Mouse (Mus musculus) embryonic facial prominence, embryonic 11.5 days (tissue): ENCODE results near the gene Fbxl2. TPM values are rescaled to one million over a fixed set of nuclear protein-coding genes. Genes with fewer than 3 reads are reported as not detected.

ENCODE experiments used
- ATAC-seq: fragments of 200-750 bp; cut with Nextera tagmentation; replicated peaks from 2 replicates; pipeline ENCODE4 v1.8.0; 2017; ENCODE audit warnings: low read depth; ENCODE audit not compliant: insufficient number of reproducible peaks, low FRiP score, low TSS enrichment
- DNase-seq: peaks from one replicate; pipeline ENCODE4 v3.0.0-alpha.2; 2015; ENCODE audit warnings: low spot score
- H3K27ac ChIP-seq: fragments of 300-500 bp; sonication (generic); replicated peaks from 2 replicates; pipeline ENCODE4 v1.5.1; 2014; ENCODE audit warnings: mild to moderate bottlenecking, low read depth, low read length, control low read depth
- H3K27me3 ChIP-seq: fragments of 300-500 bp; sonication (generic); 2 replicates; pipeline ENCODE4 v1.6.1; 2014; ENCODE audit warnings: mild to moderate bottlenecking, low read length, moderate library complexity, mixed read lengths; ENCODE audit not compliant: control insufficient read depth, insufficient read depth
- H3K36me3 ChIP-seq: fragments of 300-500 bp; sonication (generic); replicated peaks from 2 replicates; pipeline ENCODE4 v1.6.1; 2014; ENCODE audit warnings: low read depth, mild to moderate bottlenecking, low read length, moderate library complexity, mixed read lengths; ENCODE audit not compliant: control insufficient read depth, insufficient read depth
- H3K4me1 ChIP-seq: fragments of 300-500 bp; sonication (generic); 2 replicates; pipeline ENCODE4 v1.6.1; 2014; ENCODE audit warnings: low read length, mixed read lengths; ENCODE audit not compliant: control insufficient read depth, insufficient read depth
- H3K4me2 ChIP-seq: fragments of 300-500 bp; sonication (generic); 2 replicates; pipeline ENCODE4 v1.6.1; 2014; ENCODE audit warnings: low read depth, mild to moderate bottlenecking, control low read depth, low read length, moderate library complexity
- H3K4me3 ChIP-seq: fragments of 300-500 bp; sonication (generic); 2 replicates; pipeline ENCODE4 v1.5.1; 2014; ENCODE audit warnings: low read depth, low read length, control low read depth
- H3K9ac ChIP-seq: fragments of 300-500 bp; sonication (generic); replicated peaks from 2 replicates; pipeline ENCODE4 v1.6.1; 2014; ENCODE audit warnings: mild to moderate bottlenecking, control low read depth, low read length
- H3K9me3 ChIP-seq: fragments of 300-500 bp; sonication (generic); replicated peaks from 2 replicates; pipeline ENCODE4 v1.6.1; 2016; ENCODE audit warnings: mild to moderate bottlenecking, low read length, inconsistent platforms, mixed read lengths; ENCODE audit not compliant: control insufficient read depth
- WGBS: fragments of 180-500 bp; shearing (Covaris S2); extraction: QIAGEN DNeasy Blood & Tissue Kit; methylation state at CpG from one replicate; pipeline ENCODE4 v1.1.7; 2014; 5-methylcytosine and 5-hydroxymethylcytosine counted together
- polyA plus RNA-seq: library from polyadenylated mRNA; unstranded; fragments of >200 nt; fragmentation: Nextera tagmentation; extraction: Ambion mirVana; gene quantifications from 2 replicates; pipeline ENCODE4 v1.2.1, GENCODE M21; 2014

Fbxl2 gene
- polyA plus RNA-seq, 1 experiment from 2014 or later, result 8.1 TPM

DNA sequence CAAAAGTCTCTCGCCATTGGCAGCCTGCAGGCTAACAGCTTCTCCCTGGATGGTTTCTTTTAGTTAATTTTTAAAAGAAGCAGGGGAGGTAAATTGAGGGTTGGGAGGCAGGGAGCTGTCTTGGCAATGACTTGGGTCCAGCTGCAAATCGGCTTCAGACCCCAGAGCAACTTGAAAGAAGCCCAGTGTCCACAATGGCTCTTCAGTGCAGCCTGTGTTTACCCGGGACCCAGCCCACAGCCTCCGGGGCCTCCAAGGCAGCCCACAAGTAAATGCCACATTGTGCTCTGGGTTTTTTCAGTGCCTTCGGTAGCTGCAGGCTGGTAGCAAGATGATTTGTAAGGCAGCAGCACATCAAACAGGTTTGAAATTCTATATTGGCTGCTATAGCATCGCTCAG lies 3.5 kb downstream of the Fbxl2 start:
- no peak overlapping the region for H3K9ac ChIP-seq

GRCm38 (mm10) chr9:114040945-114041344 lies 5.0 kb downstream of the Fbxl2 start:
- Histone ChIP-seq H3K36me3 (no peaks in the 10 kb centered on the region), H3K27ac (no peak overlapping the region), H3K4me3 (no peak overlapping the region), H3K9me3 (no peaks in the 10 kb centered on the region), H3K4me1 (no peaks in the 10 kb centered on the region), H3K9ac (no peak overlapping the region), H3K27me3 (no peaks in the 10 kb centered on the region), H3K4me2 (no peak overlapping the region)
- DNase-seq, result no peak
- no peak for ATAC-seq
- 73% methylated on average over 4 of the region's 4 CpGs for WGBS

More for the DNA sequence above, 3.5 kb downstream of the Fbxl2 start:
- Histone ChIP-seq H3K4me3 (no peak overlapping the region), H3K27ac (no peak overlapping the region), H3K27me3 (no peaks in the 10 kb centered on the region), H3K36me3 (no peaks in the 10 kb centered on the region), H3K9me3 (no peaks in the 10 kb centered on the region), H3K4me2 (no peak overlapping the region), H3K4me1 (no peaks in the 10 kb centered on the region)
- no peak for DNase-seq
- WGBS, result 22% methylated on average over 6 of the region's 6 CpGs
- no peak for ATAC-seq

DNA sequence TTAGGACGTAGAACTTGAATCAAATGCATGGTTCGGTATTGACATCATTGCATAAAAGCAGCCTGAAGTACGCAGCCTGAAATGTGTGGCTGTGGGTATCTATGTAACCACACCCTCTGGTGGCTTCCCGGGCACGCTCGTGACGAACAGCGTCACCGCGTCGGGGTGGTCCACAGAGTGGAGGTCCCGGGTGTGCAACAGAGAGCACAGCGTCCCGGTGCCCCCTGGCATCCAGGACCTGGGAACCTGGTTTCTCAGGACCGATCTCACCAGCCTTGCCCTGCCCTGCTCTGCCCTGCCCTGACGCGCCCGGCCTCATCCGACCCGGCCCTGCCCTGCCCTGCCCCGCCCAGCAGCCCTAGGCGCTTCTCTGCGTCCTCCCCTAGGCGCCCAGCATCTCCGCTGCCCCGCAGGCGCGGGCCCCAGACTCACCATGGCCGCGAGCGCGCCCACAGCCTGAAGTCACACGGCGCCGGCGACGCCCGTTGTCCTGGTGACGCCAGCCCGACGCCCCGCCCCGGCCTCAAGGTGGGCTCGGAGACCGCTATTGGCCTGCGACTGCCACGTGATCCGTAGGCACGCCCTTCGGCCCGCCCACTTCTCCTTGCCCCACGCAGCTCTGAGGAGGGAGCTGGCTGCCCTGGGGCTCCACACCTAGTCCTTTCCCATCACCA lies 19.6 kb downstream of the Fbxl2 start:
- ATAC-seq (peak; percentile 95), DNase-seq (peak; percentile 94)
- H3K36me3 ChIP-seq, result no peaks in the 10 kb centered on the region
- under 1% methylated on average over 52 of the region's 52 CpGs for WGBS
- peak overlapping the region; percentile 68 for H3K9ac ChIP-seq
- H3K4me3 ChIP-seq, result peak overlapping the region; percentile 70
- no peak overlapping the region for H3K27ac ChIP-seq
- H3K4me2 ChIP-seq, result peak overlapping the region; percentile 64
- no peaks in the 10 kb centered on the region; the same call in 1 of the 2 replicates for H3K4me1 ChIP-seq
- no peaks in the 10 kb centered on the region; the same call in 1 of the 2 replicates for H3K27me3 ChIP-seq
- H3K9me3 ChIP-seq, result no peaks in the 10 kb centered on the region

DNA sequence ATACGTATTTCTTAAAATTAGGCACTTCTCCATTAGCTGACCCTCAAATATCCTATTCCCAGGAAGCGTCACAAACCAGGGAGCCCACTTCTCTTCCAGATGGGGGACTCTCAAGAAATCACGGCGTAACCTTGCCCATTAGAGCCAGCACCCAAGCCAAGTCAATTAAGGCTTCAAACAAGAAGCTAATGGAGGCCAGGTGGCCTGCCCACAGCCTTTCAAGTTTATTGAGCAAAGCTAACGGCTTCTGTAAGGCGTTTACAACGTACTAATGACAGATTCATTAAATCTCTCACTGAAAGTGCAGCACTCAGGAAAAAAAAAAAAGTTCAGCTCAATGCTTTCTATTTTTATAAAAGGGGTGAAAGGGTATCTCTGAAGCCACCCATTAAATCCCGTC lies 20.1 kb downstream of the Fbxl2 start:
- H3K36me3 ChIP-seq, result no peaks in the 10 kb centered on the region
- ATAC-seq, result no peak
- peak; percentile 18 for DNase-seq

DNA sequence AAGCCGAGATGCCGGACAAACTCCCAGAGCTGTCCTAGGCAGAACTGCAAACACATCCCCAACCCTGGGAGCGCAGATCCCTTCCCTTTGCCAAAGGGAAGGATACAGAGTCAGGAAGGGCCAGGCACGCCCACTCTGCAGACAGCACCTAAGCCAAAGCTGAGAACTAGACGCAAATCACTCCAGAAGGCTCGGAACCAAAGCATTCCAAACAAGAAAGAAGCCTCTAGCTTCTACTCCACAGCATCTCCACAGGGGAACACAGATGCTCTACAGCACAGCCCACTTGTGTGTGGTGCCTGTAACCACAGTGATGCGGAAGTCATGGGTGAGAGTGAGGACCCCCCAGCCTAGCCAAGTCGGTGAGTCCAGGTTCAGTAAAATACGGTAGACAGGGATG lies 20.8 kb downstream of the Fbxl2 start:
- H3K9ac ChIP-seq, result no peak overlapping the region
- no peaks in the 10 kb centered on the region; the same call in 1 of the 2 replicates for H3K4me1 ChIP-seq
- no peak overlapping the region; the same call in 1 of the 2 replicates for H3K4me2 ChIP-seq
- no peak overlapping the region for H3K27ac ChIP-seq
- 50% methylated on average over 9 of the region's 9 CpGs for WGBS
- no peaks in the 10 kb centered on the region for H3K9me3 ChIP-seq
- no peak overlapping the region for H3K4me3 ChIP-seq
- ATAC-seq (no peak), DNase-seq (no peak)
- no peaks in the 10 kb centered on the region; the same call in 1 of the 2 replicates for H3K27me3 ChIP-seq
- no peaks in the 10 kb centered on the region for H3K36me3 ChIP-seq

More for the DNA sequence above, 20.1 kb downstream of the Fbxl2 start:
- peak overlapping the region; percentile 70 for H3K4me3 ChIP-seq
- H3K27me3 ChIP-seq, result no peaks in the 10 kb centered on the region; the same call in 1 of the 2 replicates
- peak overlapping the region; percentile 64 for H3K4me2 ChIP-seq
- WGBS, result 13% methylated on average over 8 of the region's 8 CpGs
- no peaks in the 10 kb centered on the region for H3K9me3 ChIP-seq
- no peak overlapping the region for H3K27ac ChIP-seq
- H3K9ac ChIP-seq, result no peak overlapping the region; the same call in 1 of the 2 replicates
- no peaks in the 10 kb centered on the region; the same call in 1 of the 2 replicates for H3K4me1 ChIP-seq

DNA sequence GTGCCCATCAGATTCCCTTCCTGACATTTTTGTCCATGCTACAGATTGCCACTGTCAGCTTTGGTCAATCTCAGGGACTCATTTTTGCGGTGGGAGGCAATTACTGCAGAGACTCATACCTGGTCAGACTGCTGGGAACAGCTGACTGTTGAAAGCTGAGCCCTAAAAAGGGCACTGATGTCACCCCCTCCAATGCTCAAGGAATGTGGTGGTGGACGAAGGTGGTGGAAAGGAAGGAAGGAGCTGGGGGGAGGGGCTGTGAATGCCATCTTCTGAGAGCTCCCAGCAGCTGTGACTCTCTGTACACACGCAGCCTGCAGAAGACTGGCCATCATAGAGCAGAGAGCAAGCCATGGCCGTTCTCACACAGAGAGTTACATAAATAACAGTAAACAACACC lies 23.9 kb downstream of the Fbxl2 start:
- Histone ChIP-seq H3K27me3 (no peaks in the 10 kb centered on the region; the same call in 1 of the 2 replicates), H3K4me2 (no peak overlapping the region), H3K36me3 (no peaks in the 10 kb centered on the region), H3K9me3 (no peaks in the 10 kb centered on the region), H3K9ac (no peak overlapping the region), H3K4me1 (no peaks in the 10 kb centered on the region; the same call in 1 of the 2 replicates), H3K27ac (no peak overlapping the region), H3K4me3 (no peak overlapping the region)
- no peak for DNase-seq
- no peak for ATAC-seq
- 45% methylated on average over 4 of the region's 4 CpGs for WGBS

DNA sequence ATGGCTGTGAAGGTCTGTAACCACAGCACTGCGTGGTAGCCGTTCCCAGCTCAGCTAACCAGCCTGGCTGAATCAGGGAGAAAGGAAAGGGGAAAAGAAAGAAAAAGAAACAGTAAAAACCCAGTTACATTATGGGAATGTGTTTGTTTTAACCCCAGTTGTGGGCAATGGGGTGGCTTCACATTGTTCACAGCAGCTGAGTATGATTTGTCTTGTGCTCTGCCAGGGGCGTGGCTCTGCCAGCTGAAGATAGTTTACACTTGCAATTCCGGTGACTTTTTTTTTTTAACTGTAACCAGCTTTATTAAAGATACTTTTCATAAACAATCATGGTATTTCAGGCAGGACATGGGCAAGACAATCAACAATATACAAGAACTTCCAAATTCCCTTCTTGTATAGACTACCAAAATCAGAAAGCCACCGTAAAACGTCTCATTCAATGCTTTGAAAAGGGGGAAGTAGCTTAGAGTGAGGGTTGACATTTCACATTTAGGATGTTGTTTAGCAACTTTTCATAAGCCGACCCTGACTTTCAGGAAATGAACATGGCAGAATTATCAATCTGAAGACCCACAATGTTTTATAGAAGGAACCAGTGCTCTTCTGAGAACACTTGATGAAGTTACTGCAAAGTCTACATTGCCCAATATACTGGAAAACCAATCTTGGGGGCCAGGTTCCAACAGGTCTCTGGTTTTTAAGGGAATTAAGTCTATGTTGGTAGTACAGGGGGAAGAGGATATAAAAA lies 26.8 kb downstream of the Fbxl2 start:
- Histone ChIP-seq H3K27ac (no peak overlapping the region), H3K9me3 (no peaks in the 10 kb centered on the region), H3K27me3 (no peaks in the 10 kb centered on the region), H3K4me1 (no peaks in the 10 kb centered on the region), H3K4me2 (no peak overlapping the region), H3K9ac (no peak overlapping the region), H3K4me3 (no peak overlapping the region), H3K36me3 (no peaks in the 10 kb centered on the region)
- ATAC-seq, result no peak
- no peak for DNase-seq
- 89% methylated on average over 7 of the region's 7 CpGs for WGBS

- no peak overlapping the region for H3K9ac ChIP-seq
- ATAC-seq (no peak), DNase-seq (no peak)
- H3K36me3 ChIP-seq, result no peaks in the 10 kb centered on the region
- WGBS, result 87% methylated on average over 4 of the region's 4 CpGs
- no peak overlapping the region for H3K27ac ChIP-seq
- no peak overlapping the region for H3K4me2 ChIP-seq
- no peak overlapping the region for H3K4me3 ChIP-seq
- no peaks in the 10 kb centered on the region for H3K27me3 ChIP-seq
- no peaks in the 10 kb centered on the region for H3K4me1 ChIP-seq
- H3K9me3 ChIP-seq, result no peaks in the 10 kb centered on the region
Observed at GRCm38 (mm10) chr9:114016402-114016801, 29.6 kb downstream of the Fbxl2 start.
